Mouse (Mus musculus) heart, adult 8-10 months (tissue): Measurements from ENCODE around the gene Ccnk. TPM values are rescaled to one million over a fixed set of nuclear protein-coding genes. Genes with fewer than 3 reads are reported as not detected.

ENCODE experiments used
- DNase-seq: peaks from one replicate; pipeline ENCODE4 v3.0.0; 2022; ENCODE audit warnings: low spot score
- total RNA-seq, 4 experiments: library from RNA; stranded (reverse); gene quantifications; 2 replicates each; pipeline ENCODE4 v1.2.4; 2022

Ccnk gene
- total RNA-seq, 4 experiments from 2014 or later: 25.5 to 32.4 (median 31.1) TPM

GRCm38 (mm10) chr12:108245579-108245978, 66.2 kb downstream of the Ccnk start:
- DNase-seq: no peak

- no peak for DNase-seq
These were observed 67.6 kb downstream of the Ccnk start for GRCm38 (mm10) chr12:108246759-108247500.

- DNase-seq: no peak
These were observed 69.6 kb downstream of the Ccnk start for GRCm38 (mm10) chr12:108249019-108249418.

GRCm38 (mm10) chr12:108249522-108249921, 70.1 kb downstream of the Ccnk start:
- DNase-seq: peak; percentile 80

GRCm38 (mm10) chr12:108251034-108251792, 71.8 kb downstream of the Ccnk start:
- no peak for DNase-seq

GRCm38 (mm10) chr12:108251825-108252542, 72.6 kb downstream of the Ccnk start:
- no peak for DNase-seq

Other genes starting within 250 kb of the Ccnk start
- 1 to 10 TPM in 2 of 4 experiments, under 1 TPM in 2; 0.75 to 1.8 (median 0.99) TPM for gene Bcl11b, start 176.0 kb upstream of the Ccnk start, total RNA-seq
- 100 to 1,000 TPM in 1 of 4 experiments, 10 to 100 TPM in 3; 88.6 to 103 (median 93.1) TPM for gene Setd3, start 265 bp upstream of the Ccnk start, total RNA-seq
- 10 to 100 TPM; 38.2 to 46.2 (median 40.0) TPM for gene Ccdc85c, start 95.8 kb downstream of the Ccnk start, total RNA-seq
- gene Hhipl1, start 126.7 kb downstream of the Ccnk start, total RNA-seq: 1 to 10 TPM; 1.2 to 2.0 (median 1.5) TPM
- under 1 TPM; 0.33 to 1.00 (median 0.66) TPM for gene Cyp46a1, start 154.8 kb downstream of the Ccnk start, total RNA-seq
- gene Eml1, start 191.4 kb downstream of the Ccnk start, total RNA-seq: 10 to 100 TPM; 65.1 to 92.0 (median 80.7) TPM